Mouse (Mus musculus): Measurements from ENCODE around the gene Serpina3g.

DNA sequence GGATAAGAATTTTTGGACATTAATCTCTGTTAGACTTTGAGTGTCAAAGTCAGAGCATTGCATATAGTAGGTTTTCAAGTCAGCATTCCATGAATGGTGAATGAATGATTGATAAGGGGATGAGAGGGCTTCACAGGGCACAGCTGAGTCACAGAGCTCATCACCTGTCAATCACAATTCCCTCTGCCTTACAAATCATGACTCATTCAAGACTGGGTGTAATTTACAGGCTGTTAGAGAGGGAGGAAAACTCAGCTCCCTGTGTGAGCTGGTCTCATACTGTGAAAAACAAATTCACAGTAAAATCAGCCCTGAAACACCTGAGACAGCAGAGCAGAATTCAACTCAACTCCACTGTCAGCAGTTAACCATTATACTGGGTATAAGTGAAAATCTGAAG lies 45.2 kb upstream of the Serpina3g start:
- TF ChIP-seq POLR2A (IDR thresholded peaks at IDR 0.05; ENCODE audit: borderline replicate concordance, control insufficient read depth, low read depth, low read length) (no peak), CTCF (IDR thresholded peaks at IDR 0.05; ENCODE audit: control insufficient read depth, insufficient read depth, low read length) (no peak)

All from bone marrow, adult 2 months (tissue).